Mouse (Mus musculus): Measurements from ENCODE around the gene Ptges3. TPM values are rescaled to one million over a fixed set of nuclear protein-coding genes. Genes with fewer than 3 reads are reported as not detected.
"Not testable (repeated sequence)": the region's sequence is repeated elsewhere in the genome, so short reads cannot be mapped to it uniquely, and the experiment has no call there.

The Ptges3 gene
- polyA plus RNA-seq, 1 experiment from 2014 or later, result 377 TPM

GRCm38 (mm10) chr10:128082880-128083421 is 24.2 kb downstream of the Ptges3 start, which contains the start of gene Atp5b:
TSS of gene Atp5b (plus strand) at chr10:128083273.
- Histone ChIP-seq H3K27me3 (ENCODE audit: control insufficient read depth, insufficient read depth, low read length) (no peaks in the 10 kb centered on the region), H3K27ac (ENCODE audit: low read depth, low read length) (peak within 1 kb of the TSS; percentile 93), H3K4me1 (ENCODE audit: control insufficient read depth, insufficient read depth, low read length) (peaks cover 7% of the 10 kb centered on the region; the same call in 1 of the 2 replicates), H3K4me3 (ENCODE audit: low read depth, low read length) (peak within 1 kb of the TSS; percentile 98), H3K9ac (ENCODE audit: low read depth, low read length) (peak within 1 kb of the TSS; percentile 98), H3K36me3 (ENCODE audit: control insufficient read depth, insufficient read depth, low read length) (peaks cover 28% of the 10 kb centered on the region), H3K9me3 (replicated peaks; ENCODE audit: control insufficient read depth, low read length) (no peaks in the 10 kb centered on the region), H3K4me2 (peak within 1 kb of the TSS; percentile 96)
- WGBS (ENCODE audit: insufficient replicate concordance), result under 1% methylated on average over 34 of the region's 34 CpGs
- peak; percentile 96 for ATAC-seq (replicated peaks; ENCODE audit: insufficient number of reproducible peaks, low FRiP score, low TSS enrichment)

DNA sequence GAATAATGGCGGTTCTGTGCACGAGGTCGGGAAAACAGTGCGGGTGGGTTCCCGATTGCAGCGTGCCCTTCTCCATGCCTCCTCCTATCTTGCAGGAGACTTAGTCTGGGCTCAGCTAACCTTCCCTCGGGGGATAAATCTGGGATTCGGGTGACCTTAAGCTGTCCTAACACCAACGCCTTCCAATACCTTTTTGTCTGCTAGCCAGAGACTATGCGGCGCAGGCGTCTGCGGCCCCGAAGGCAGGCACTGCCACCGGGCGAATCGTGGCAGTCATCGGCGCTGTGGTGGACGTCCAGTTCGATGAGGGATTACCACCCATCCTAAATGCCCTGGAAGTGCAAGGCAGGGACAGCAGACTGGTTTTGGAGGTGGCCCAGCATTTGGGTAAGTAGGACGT is 24.9 kb downstream of the Ptges3 start:
- under 1% methylated on average over 22 of the region's 22 CpGs for WGBS (ENCODE audit: insufficient replicate concordance)
- ATAC-seq (replicated peaks; ENCODE audit: insufficient number of reproducible peaks, low FRiP score, low TSS enrichment), result no peak

GRCm38 (mm10) chr10:128084160-128084559 is 25.4 kb downstream of the Ptges3 start:
- peak overlapping the region; percentile 98 for H3K4me3 ChIP-seq (ENCODE audit: low read depth, low read length)
- peaks cover 36% of the 10 kb centered on the region for H3K36me3 ChIP-seq (ENCODE audit: control insufficient read depth, insufficient read depth, low read length)
- H3K27ac ChIP-seq (ENCODE audit: low read depth, low read length), result peak overlapping the region; percentile 83
- WGBS (ENCODE audit: insufficient replicate concordance), result 0% methylated on average over 3 of the region's 3 CpGs
- peak overlapping the region; percentile 98 for H3K9ac ChIP-seq (ENCODE audit: low read depth, low read length)
- no peaks in the 10 kb centered on the region for H3K9me3 ChIP-seq (replicated peaks; ENCODE audit: control insufficient read depth, low read length)
- H3K27me3 ChIP-seq (ENCODE audit: control insufficient read depth, insufficient read depth, low read length), result no peaks in the 10 kb centered on the region
- no peak for ATAC-seq (replicated peaks; ENCODE audit: insufficient number of reproducible peaks, low FRiP score, low TSS enrichment)
- H3K4me2 ChIP-seq, result peak overlapping the region; percentile 96
- peaks cover 7% of the 10 kb centered on the region; the same call in 1 of the 2 replicates for H3K4me1 ChIP-seq (ENCODE audit: control insufficient read depth, insufficient read depth, low read length)

More for the DNA sequence above, 24.9 kb downstream of the Ptges3 start:
- H3K4me3 ChIP-seq (ENCODE audit: low read depth, low read length), result peak overlapping the region; percentile 98
- H3K27me3 ChIP-seq (ENCODE audit: control insufficient read depth, insufficient read depth, low read length), result no peaks in the 10 kb centered on the region
- H3K4me2 ChIP-seq, result peak overlapping the region; percentile 96
- H3K27ac ChIP-seq (ENCODE audit: low read depth, low read length), result peak overlapping the region; percentile 83
- H3K4me1 ChIP-seq (ENCODE audit: control insufficient read depth, insufficient read depth, low read length), result peaks cover 7% of the 10 kb centered on the region; the same call in 1 of the 2 replicates
- H3K9me3 ChIP-seq (replicated peaks; ENCODE audit: control insufficient read depth, low read length), result no peaks in the 10 kb centered on the region
- H3K36me3 ChIP-seq (ENCODE audit: control insufficient read depth, insufficient read depth, low read length), result peaks cover 35% of the 10 kb centered on the region
- H3K9ac ChIP-seq (ENCODE audit: low read depth, low read length), result peak overlapping the region; percentile 98

GRCm38 (mm10) chr10:128086391-128086790 is 27.6 kb downstream of the Ptges3 start:
- ATAC-seq (replicated peaks; ENCODE audit: insufficient number of reproducible peaks, low FRiP score, low TSS enrichment), result no peak

GRCm38 (mm10) chr10:128087216-128087615 is 28.5 kb downstream of the Ptges3 start:
- not testable (repeated sequence) for H3K4me2 ChIP-seq; H3K4me3 ChIP-seq (ENCODE audit: low read depth, low read length); H3K9ac ChIP-seq (ENCODE audit: low read depth, low read length); H3K27ac ChIP-seq (ENCODE audit: low read depth, low read length); ATAC-seq (replicated peaks; ENCODE audit: insufficient number of reproducible peaks, low FRiP score, low TSS enrichment); H3K9me3 ChIP-seq (replicated peaks; ENCODE audit: control insufficient read depth, low read length); H3K27me3 ChIP-seq (ENCODE audit: control insufficient read depth, insufficient read depth, low read length)
- 75% methylated on average over 2 of the region's 2 CpGs for WGBS (ENCODE audit: insufficient replicate concordance)
- Histone ChIP-seq H3K4me1 (ENCODE audit: control insufficient read depth, insufficient read depth, low read length) (peaks cover 17% of the 10 kb centered on the region), H3K36me3 (ENCODE audit: control insufficient read depth, insufficient read depth, low read length) (peaks cover 45% of the 10 kb centered on the region)

More at GRCm38 (mm10) chr10:128086391-128086790, 27.6 kb downstream of the Ptges3 start:
- no peaks in the 10 kb centered on the region for H3K9me3 ChIP-seq (replicated peaks; ENCODE audit: control insufficient read depth, low read length)
- H3K4me1 ChIP-seq (ENCODE audit: control insufficient read depth, insufficient read depth, low read length), result peaks cover 12% of the 10 kb centered on the region
- H3K4me3 ChIP-seq (ENCODE audit: low read depth, low read length), result no peak overlapping the region
- 77% methylated on average over 6 of the region's 6 CpGs for WGBS (ENCODE audit: insufficient replicate concordance)
- no peak overlapping the region for H3K27ac ChIP-seq (ENCODE audit: low read depth, low read length)
- H3K36me3 ChIP-seq (ENCODE audit: control insufficient read depth, insufficient read depth, low read length), result peaks cover 45% of the 10 kb centered on the region
- no peak overlapping the region for H3K9ac ChIP-seq (ENCODE audit: low read depth, low read length)
- no peak overlapping the region for H3K4me2 ChIP-seq
- no peaks in the 10 kb centered on the region for H3K27me3 ChIP-seq (ENCODE audit: control insufficient read depth, insufficient read depth, low read length)

- Histone ChIP-seq H3K36me3 (ENCODE audit: control insufficient read depth, insufficient read depth, low read length) (peaks cover 45% of the 10 kb centered on the region), H3K27ac (ENCODE audit: low read depth, low read length) (no peak overlapping the region), H3K4me1 (ENCODE audit: control insufficient read depth, insufficient read depth, low read length) (peaks cover 17% of the 10 kb centered on the region), H3K4me2 (no peak overlapping the region), H3K27me3 (ENCODE audit: control insufficient read depth, insufficient read depth, low read length) (no peaks in the 10 kb centered on the region), H3K9me3 (replicated peaks; ENCODE audit: control insufficient read depth, low read length) (no peaks in the 10 kb centered on the region), H3K9ac (ENCODE audit: low read depth, low read length) (no peak overlapping the region), H3K4me3 (ENCODE audit: low read depth, low read length) (no peak overlapping the region)
- WGBS (ENCODE audit: insufficient replicate concordance), result 93% methylated on average over 5 of the region's 5 CpGs
- no peak for ATAC-seq (replicated peaks; ENCODE audit: insufficient number of reproducible peaks, low FRiP score, low TSS enrichment)
These were observed 29.4 kb downstream of the Ptges3 start for GRCm38 (mm10) chr10:128088181-128088580.

DNA sequence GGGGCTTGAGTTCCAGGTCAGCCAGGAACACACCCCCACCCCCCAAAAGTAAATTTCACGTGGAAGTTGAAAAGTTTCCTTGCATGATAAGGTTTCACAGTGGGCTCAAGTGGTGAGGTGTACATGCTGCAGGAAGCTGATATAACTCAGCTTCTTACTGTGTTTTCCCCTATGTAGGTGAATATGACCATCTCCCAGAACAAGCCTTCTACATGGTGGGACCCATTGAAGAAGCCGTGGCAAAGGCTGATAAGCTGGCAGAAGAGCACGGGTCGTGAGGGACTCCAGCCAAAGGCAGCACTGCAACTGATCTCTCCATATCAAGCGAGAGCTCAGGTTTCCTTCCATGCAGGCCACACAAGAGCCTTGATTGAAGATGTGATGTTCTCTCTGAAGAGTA is 31.1 kb downstream of the Ptges3 start:
- H3K4me1 ChIP-seq (ENCODE audit: control insufficient read depth, insufficient read depth, low read length), result peaks cover 30% of the 10 kb centered on the region
- no peak overlapping the region for H3K4me3 ChIP-seq (ENCODE audit: low read depth, low read length)

DNA sequence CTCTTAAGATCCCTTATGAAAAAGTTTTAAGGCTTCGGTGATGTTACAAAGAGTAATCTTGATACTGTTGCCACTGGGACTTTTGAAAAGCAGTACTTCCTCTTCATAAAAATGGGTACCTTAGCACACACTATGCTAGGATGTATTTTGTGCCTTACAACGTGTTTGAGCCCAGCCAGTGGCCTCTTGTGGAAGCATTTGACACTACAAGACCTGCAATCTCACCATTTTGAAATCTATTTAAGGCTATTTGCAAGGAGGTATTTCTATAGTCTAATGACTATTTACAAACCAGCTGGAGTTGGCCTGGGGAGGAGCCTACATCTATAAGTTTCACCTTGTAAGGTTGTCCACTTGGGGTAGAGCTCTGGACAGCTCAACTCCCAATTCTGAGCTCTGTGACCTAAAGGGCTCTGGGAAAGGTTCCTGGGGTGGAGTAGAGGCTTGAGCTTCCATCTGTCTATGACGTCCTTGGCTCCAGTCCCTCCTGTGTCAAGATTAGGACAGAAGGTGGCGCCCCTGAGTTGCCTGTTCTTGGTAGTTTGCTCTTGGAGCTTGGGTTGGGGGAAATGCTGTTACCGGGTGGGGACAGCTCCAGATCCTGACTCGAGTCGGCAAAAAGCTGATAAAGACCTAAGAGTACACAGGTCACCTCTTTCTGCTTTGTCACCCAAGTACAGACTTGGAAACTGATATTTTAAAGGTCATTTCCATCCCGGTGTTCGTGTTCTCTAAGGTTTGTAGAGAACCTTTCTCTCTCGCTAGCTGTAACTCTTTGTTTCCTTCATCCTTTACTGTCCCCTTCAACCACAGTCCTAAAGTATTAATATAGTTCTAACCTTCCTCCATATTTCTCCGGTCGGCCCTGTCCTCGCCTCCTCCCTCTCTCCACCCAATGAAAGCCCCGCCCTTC is 32.2 kb downstream of the Ptges3 start:
- Histone ChIP-seq H3K9me3 (replicated peaks; ENCODE audit: control insufficient read depth, low read length) (no peaks in the 10 kb centered on the region), H3K4me1 (ENCODE audit: control insufficient read depth, insufficient read depth, low read length) (peaks cover 29% of the 10 kb centered on the region), H3K4me2 (peak overlapping the region; percentile 95), H3K4me3 (ENCODE audit: low read depth, low read length) (peak overlapping the region; percentile 90), H3K9ac (ENCODE audit: low read depth, low read length) (peak overlapping the region; percentile 90), H3K36me3 (ENCODE audit: control insufficient read depth, insufficient read depth, low read length) (peaks cover 34% of the 10 kb centered on the region), H3K27ac (ENCODE audit: low read depth, low read length) (peak overlapping the region; percentile 97), H3K27me3 (ENCODE audit: control insufficient read depth, insufficient read depth, low read length) (no peaks in the 10 kb centered on the region)
- peak; percentile 27 for ATAC-seq (replicated peaks; ENCODE audit: insufficient number of reproducible peaks, low FRiP score, low TSS enrichment)
- WGBS (ENCODE audit: insufficient replicate concordance), result 8% methylated on average over 14 of the region's 14 CpGs

More for the DNA sequence above, 31.1 kb downstream of the Ptges3 start:
- Histone ChIP-seq H3K4me2 (no peak overlapping the region), H3K36me3 (ENCODE audit: control insufficient read depth, insufficient read depth, low read length) (peaks cover 44% of the 10 kb centered on the region), H3K9me3 (replicated peaks; ENCODE audit: control insufficient read depth, low read length) (no peaks in the 10 kb centered on the region), H3K27ac (ENCODE audit: low read depth, low read length) (peak overlapping the region; percentile 16; the same call in 1 of the 2 replicates), H3K9ac (ENCODE audit: low read depth, low read length) (no peak overlapping the region), H3K27me3 (ENCODE audit: control insufficient read depth, insufficient read depth, low read length) (no peaks in the 10 kb centered on the region)
- ATAC-seq (replicated peaks; ENCODE audit: insufficient number of reproducible peaks, low FRiP score, low TSS enrichment), result no peak
- WGBS (ENCODE audit: insufficient replicate concordance), result 30% methylated on average over 5 of the region's 5 CpGs

All from heart, embryonic 11.5 days (tissue).